Mouse (Mus musculus) hindbrain, postnatal 0 days (tissue): ENCODE data around the gene Medag. TPM values are rescaled to one million over a fixed set of nuclear protein-coding genes. Genes with fewer than 3 reads are reported as not detected.

Experiments used
- ATAC-seq: fragments of 200-750 bp; cut with Nextera tagmentation; 2 replicates; pipeline ENCODE4 v1.8.0; 2017; ENCODE audit warnings: mild to moderate bottlenecking, moderate TSS enrichment, moderate library complexity
- DNase-seq: peaks from one replicate; pipeline ENCODE4 v3.0.0-alpha.2; 2015; ENCODE audit warnings: low spot score
- H3K27ac ChIP-seq: fragments of 300-500 bp; sonication (generic); 2 replicates; pipeline ENCODE4 v1.5.1; 2014; ENCODE audit warnings: mild to moderate bottlenecking
- H3K27me3 ChIP-seq: fragments of 300-500 bp; sonication (generic); 2 replicates; pipeline ENCODE4 v1.6.1; 2014; ENCODE audit warnings: low read length, mixed read lengths; ENCODE audit not compliant: insufficient read depth
- H3K36me3 ChIP-seq: fragments of 300-500 bp; sonication (generic); 2 replicates; pipeline ENCODE4 v1.6.1; 2014; ENCODE audit warnings: low read length, mixed read lengths; ENCODE audit not compliant: insufficient read depth
- H3K4me1 ChIP-seq: fragments of 300-500 bp; sonication (generic); 2 replicates; pipeline ENCODE4 v1.6.1; 2014; ENCODE audit warnings: antibody characterized with exemption, low read length, mixed read lengths; ENCODE audit not compliant: insufficient read depth
- H3K4me2 ChIP-seq: fragments of 300-500 bp; sonication (generic); 2 replicates; pipeline ENCODE4 v1.6.1; 2014; ENCODE audit warnings: low read depth, mild to moderate bottlenecking, low read length, moderate library complexity, mixed read lengths
- H3K4me3 ChIP-seq: fragments of 300-500 bp; sonication (generic); 2 replicates; pipeline ENCODE4 v1.5.1; 2014; ENCODE audit warnings: low read length
- H3K9ac ChIP-seq: fragments of 300-500 bp; sonication (generic); replicated peaks from 2 replicates; pipeline ENCODE4 v1.6.1; 2014; ENCODE audit warnings: mild to moderate bottlenecking, low read length, moderate library complexity, mixed read lengths
- H3K9me3 ChIP-seq: fragments of 300-500 bp; sonication (generic); 2 replicates; pipeline ENCODE4 v1.6.1; 2016; ENCODE audit warnings: low read length, mixed read lengths
- CTCF ChIP-seq: IDR thresholded peaks from 2 replicates; pipeline ENCODE4 v1.5.1; 2016; ENCODE audit warnings: antibody characterized with exemption, control low read depth, low read depth
- WGBS: fragments of 180-500 bp; shearing (Covaris S2); extraction: QIAGEN DNeasy Blood & Tissue Kit; methylation state at CpG from one replicate; pipeline ENCODE4 v1.1.7; 2014; 5-methylcytosine and 5-hydroxymethylcytosine counted together
- polyA plus RNA-seq: library from polyadenylated mRNA; unstranded; fragments of >200 nt; fragmentation: Nextera tagmentation; extraction: Ambion mirVana; gene quantifications from 2 replicates; pipeline ENCODE4 v1.2.1, GENCODE M21; 2015
- total RNA-seq: library from RNA; depleted of rRNA; stranded (reverse); fragments of >200 nt; gene quantifications from 2 replicates; pipeline ENCODE4 v1.2.3, GENCODE M21; 2014

Medag gene
- total and polyA plus RNA-seq, 2 experiments from 2014 or later, result 8.3 to 11.3 TPM

- Histone ChIP-seq H3K9me3 (no peaks in the 10 kb centered on the region), H3K4me1 (peaks cover 12% of the 10 kb centered on the region; the same call in 1 of the 2 replicates), H3K4me3 (no peak overlapping the region), H3K4me2 (no peak overlapping the region), H3K27me3 (no peaks in the 10 kb centered on the region), H3K27ac (0 out of 2 replicates have a peak overlapping the region, but pooled peaks have one; percentile 1), H3K36me3 (no peaks in the 10 kb centered on the region), H3K9ac (no peak overlapping the region)
- ATAC-seq (no peak), DNase-seq (peak; percentile 27)
- WGBS, result 44% methylated on average over 21 of the region's 21 CpGs
- TF ChIP-seq CTCF, result no peak
Measured at GRCm38 (mm10) chr5:149369373-149370035, 42.0 kb upstream of the Medag start.

GRCm38 (mm10) chr5:149372018-149372417 is 39.5 kb upstream of the Medag start:
- 86% methylated on average over 8 of the region's 8 CpGs for WGBS
- no peak for TF ChIP-seq CTCF
- no peak for ATAC-seq

GRCm38 (mm10) chr5:149373224-149373623 is 38.3 kb upstream of the Medag start:
- DNase-seq (peak; percentile 40), ATAC-seq (peak; percentile 55)
- Histone ChIP-seq H3K9ac (no peak overlapping the region), H3K4me1 (peaks cover 21% of the 10 kb centered on the region; the same call in 1 of the 2 replicates), H3K9me3 (no peaks in the 10 kb centered on the region), H3K4me3 (no peak overlapping the region), H3K4me2 (no peak overlapping the region), H3K27ac (no peak overlapping the region), H3K36me3 (no peaks in the 10 kb centered on the region), H3K27me3 (no peaks in the 10 kb centered on the region)
- 21% methylated on average over 9 of the region's 9 CpGs for WGBS
- TF ChIP-seq CTCF, result no peak

More at GRCm38 (mm10) chr5:149372018-149372417, 39.5 kb upstream of the Medag start:
- no peaks in the 10 kb centered on the region for H3K27me3 ChIP-seq
- no peak for DNase-seq
- H3K4me2 ChIP-seq, result no peak overlapping the region
- H3K9me3 ChIP-seq, result no peaks in the 10 kb centered on the region
- no peaks in the 10 kb centered on the region for H3K36me3 ChIP-seq
- no peak overlapping the region for H3K27ac ChIP-seq
- no peak overlapping the region for H3K4me3 ChIP-seq
- H3K4me1 ChIP-seq, result peaks cover 16% of the 10 kb centered on the region; the same call in 1 of the 2 replicates
- no peak overlapping the region for H3K9ac ChIP-seq

- H3K4me2 ChIP-seq, result no peak overlapping the region
- WGBS, result 74% methylated on average over 7 of the region's 7 CpGs
- no peak overlapping the region for H3K9ac ChIP-seq
- no peak overlapping the region for H3K27ac ChIP-seq
- DNase-seq (no peak), ATAC-seq (0 out of 2 replicates have a peak, but pooled peaks have one; percentile 3)
- no peaks in the 10 kb centered on the region for H3K36me3 ChIP-seq
- H3K4me3 ChIP-seq, result no peak overlapping the region
- peaks cover 18% of the 10 kb centered on the region; the same call in 1 of the 2 replicates for H3K4me1 ChIP-seq
- H3K27me3 ChIP-seq, result no peaks in the 10 kb centered on the region
- no peak for TF ChIP-seq CTCF
- H3K9me3 ChIP-seq, result no peaks in the 10 kb centered on the region
Measured at GRCm38 (mm10) chr5:149374026-149374425, 37.5 kb upstream of the Medag start.

- Histone ChIP-seq H3K9me3 (no peaks in the 10 kb centered on the region), H3K4me3 (no peak overlapping the region), H3K9ac (no peak overlapping the region), H3K27me3 (no peaks in the 10 kb centered on the region), H3K27ac (peak overlapping the region; percentile 74), H3K4me1 (peaks cover 20% of the 10 kb centered on the region), H3K36me3 (no peaks in the 10 kb centered on the region), H3K4me2 (peak overlapping the region; percentile 21; the same call in 1 of the 2 replicates)
- no peak for ATAC-seq
- 38% methylated on average over 14 of the region's 14 CpGs for WGBS
- TF ChIP-seq CTCF, result no peak
- DNase-seq, result peak; percentile 31
Measured at GRCm38 (mm10) chr5:149375074-149375888, 36.3 kb upstream of the Medag start.

GRCm38 (mm10) chr5:149375889-149376212 is 35.7 kb upstream of the Medag start:
- under 1% methylated on average over 8 of the region's 8 CpGs for WGBS
- TF ChIP-seq CTCF, result peak; percentile 99
- Histone ChIP-seq H3K9ac (no peak overlapping the region), H3K4me2 (peak overlapping the region; percentile 21; the same call in 1 of the 2 replicates), H3K4me3 (no peak overlapping the region), H3K27ac (peak overlapping the region; percentile 74), H3K36me3 (no peaks in the 10 kb centered on the region), H3K4me1 (peaks cover 23% of the 10 kb centered on the region), H3K27me3 (no peaks in the 10 kb centered on the region), H3K9me3 (no peaks in the 10 kb centered on the region)
- DNase-seq (peak; percentile 95), ATAC-seq (peak; percentile 80)

GRCm38 (mm10) chr5:149376367-149376766 is 35.2 kb upstream of the Medag start:
- ATAC-seq, result no peak
- Histone ChIP-seq H3K9ac (no peak overlapping the region), H3K27me3 (no peaks in the 10 kb centered on the region), H3K36me3 (no peaks in the 10 kb centered on the region), H3K9me3 (no peaks in the 10 kb centered on the region), H3K4me3 (no peak overlapping the region), H3K4me1 (peaks cover 23% of the 10 kb centered on the region), H3K27ac (no peak overlapping the region), H3K4me2 (no peak overlapping the region)
- WGBS, result 84% methylated on average over 7 of the region's 7 CpGs
- DNase-seq, result no peak
- TF ChIP-seq CTCF, result no peak
